Mouse (Mus musculus) olfactory bulb, adult 2 months (tissue): Measurements from ENCODE around the gene Usp50. TPM values are rescaled to one million over a fixed set of nuclear protein-coding genes. Genes with fewer than 3 reads are reported as not detected.

Source experiments
- H3K27ac ChIP-seq: fragments of 200-500 bp; 2 replicates; pipeline ENCODE4 v1.5.1; 2012; ENCODE audit warnings: low read depth, low read length; ENCODE audit not compliant: insufficient read depth
- H3K4me1 ChIP-seq: fragments of 200-500 bp; 2 replicates; pipeline ENCODE4 v1.6.1; 2012; ENCODE audit warnings: low read length; ENCODE audit not compliant: control insufficient read depth, insufficient read depth
- H3K4me3 ChIP-seq: fragments of 200-500 bp; 2 replicates; pipeline ENCODE4 v1.5.1; 2012; ENCODE audit warnings: mild to moderate bottlenecking, low read depth, low read length, moderate library complexity; ENCODE audit not compliant: insufficient read depth
- CTCF ChIP-seq: fragments of 200-500 bp; IDR thresholded peaks from 2 replicates; pipeline ENCODE4 v1.5.1; 2012; ENCODE audit warnings: low read depth, mild to moderate bottlenecking, low read length, moderate library complexity; ENCODE audit not compliant: insufficient read depth
- POLR2A ChIP-seq: fragments of 200-500 bp; IDR thresholded peaks from 2 replicates; pipeline ENCODE4 v1.6.1; 2012; ENCODE audit warnings: mild to moderate bottlenecking, low read depth, low read length, moderate library complexity; ENCODE audit not compliant: insufficient read depth
- WGBS: fragments of 180-500 bp; shearing (Covaris S2); methylation state at CpG from one replicate; pipeline ENCODE4 v1.1.7; 2018; 5-methylcytosine and 5-hydroxymethylcytosine counted together
- polyA plus RNA-seq: library from polyadenylated mRNA; stranded (reverse); fragments of >200 nt; gene quantifications from 2 replicates; pipeline ENCODE4 v1.2.4, GENCODE M21; 2012; ENCODE audit warnings: low replicate concordance; ENCODE audit not compliant: missing spikeins, insufficient read depth, insufficient read length

Usp50 gene
- polyA plus RNA-seq, 1 experiment, result not detected

GRCm38 (mm10) chr2:126712950-126713349 is 70.3 kb downstream of the Usp50 start:
- TF ChIP-seq CTCF (no peak), POLR2A (no peak)
- Histone ChIP-seq H3K27ac (no peak overlapping the region), H3K4me3 (no peak overlapping the region), H3K4me1 (peaks cover 5% of the 10 kb centered on the region; the same call in 1 of the 2 replicates)

- Histone ChIP-seq H3K4me3 (no peak overlapping the region), H3K27ac (no peak overlapping the region), H3K4me1 (peaks cover 5% of the 10 kb centered on the region; the same call in 1 of the 2 replicates)
- TF ChIP-seq CTCF (no peak), POLR2A (no peak)
- WGBS, result 96% methylated on average over 5 of the region's 5 CpGs
Measured at GRCm38 (mm10) chr2:126712526-126712925, 70.7 kb downstream of the Usp50 start.

GRCm38 (mm10) chr2:126708361-126708760 is 74.9 kb downstream of the Usp50 start:
- H3K27ac ChIP-seq, result no peak overlapping the region
- TF ChIP-seq CTCF (no peak), POLR2A (no peak)
- peaks cover 5% of the 10 kb centered on the region; the same call in 1 of the 2 replicates for H3K4me1 ChIP-seq
- H3K4me3 ChIP-seq, result peak overlapping the region; percentile 16; the same call in 1 of the 2 replicates
- WGBS, result 59% methylated on average over 4 of the region's 4 CpGs

- H3K4me1 ChIP-seq, result peaks cover 5% of the 10 kb centered on the region; the same call in 1 of the 2 replicates
- TF ChIP-seq CTCF, result no peak
- TF ChIP-seq POLR2A, result no peak
- H3K27ac ChIP-seq, result peak overlapping the region; percentile 24; the same call in 1 of the 2 replicates
- under 1% methylated on average over 23 of the region's 23 CpGs for WGBS
- H3K4me3 ChIP-seq, result peak overlapping the region; percentile 66
Measured at GRCm38 (mm10) chr2:126707438-126707779, 75.9 kb downstream of the Usp50 start.

GRCm38 (mm10) chr2:126706759-126707437 is 76.4 kb downstream of the Usp50 start, which contains the start of gene Usp8:
Gene Usp8, plus strand, starts transcription at chr2:126707328.
- WGBS, result 2% methylated on average over 47 of the region's 47 CpGs
- Histone ChIP-seq H3K4me1 (peaks cover 5% of the 10 kb centered on the region; the same call in 1 of the 2 replicates), H3K27ac (peak within 1 kb of the TSS; percentile 24), H3K4me3 (peak within 1 kb of the TSS; percentile 66)
- TF ChIP-seq POLR2A (peak; percentile 95), CTCF (no peak)

GRCm38 (mm10) chr2:126695285-126695684 is 88.0 kb downstream of the Usp50 start:
- TF ChIP-seq POLR2A, result no peak
- no peak for TF ChIP-seq CTCF
- 83% methylated on average over 6 of the region's 6 CpGs for WGBS
- Histone ChIP-seq H3K4me3 (no peak overlapping the region), H3K27ac (no peak overlapping the region), H3K4me1 (no peaks in the 10 kb centered on the region)

GRCm38 (mm10) chr2:126691290-126691689 is 92.0 kb downstream of the Usp50 start:
- 83% methylated on average over 3 of the region's 3 CpGs for WGBS
- no peak overlapping the region for H3K4me3 ChIP-seq
- TF ChIP-seq POLR2A, result no peak
- no peak for TF ChIP-seq CTCF
- no peak overlapping the region for H3K27ac ChIP-seq
- no peaks in the 10 kb centered on the region for H3K4me1 ChIP-seq

- no peaks in the 10 kb centered on the region for H3K4me1 ChIP-seq
- H3K4me3 ChIP-seq, result no peak overlapping the region
- no peak overlapping the region for H3K27ac ChIP-seq
- TF ChIP-seq POLR2A, result no peak
- TF ChIP-seq CTCF, result no peak
- WGBS, result 86% methylated on average over 1 of the region's 1 CpGs
Measured at GRCm38 (mm10) chr2:126682937-126683336, 100.3 kb downstream of the Usp50 start.

GRCm38 (mm10) chr2:126682333-126682732 is 100.9 kb downstream of the Usp50 start:
- Histone ChIP-seq H3K4me3 (no peak overlapping the region), H3K4me1 (no peaks in the 10 kb centered on the region), H3K27ac (no peak overlapping the region)
- TF ChIP-seq CTCF, result no peak
- no peak for TF ChIP-seq POLR2A
- WGBS, result 72% methylated on average over 2 of the region's 2 CpGs
